Mouse (Mus musculus) G1E (cell line): ENCODE measurements at regions not wholly inside any gene's neighbourhood (a gene's known extent, or its start where the extent isn't known, plus 50 kb on each side); places are given as distances from the start of the nearest gene placed in this dataset.

Experiments used
- CTCF ChIP-seq: IDR thresholded peaks from 2 replicates; pipeline ENCODE4 v1.5.1; 2012; ENCODE audit warnings: low read depth, low read length, inconsistent platforms, mixed read lengths
- GATA1 ChIP-seq: IDR thresholded peaks from 2 replicates; pipeline ENCODE4 v1.6.1; 2012; ENCODE audit warnings: borderline replicate concordance, low read length, inconsistent platforms, mixed read lengths
- GATA2 ChIP-seq: IDR thresholded peaks from 2 replicates; pipeline ENCODE4 v1.6.1; 2012; ENCODE audit warnings: low read depth, low read length, inconsistent platforms, borderline replicate concordance
- POLR2AphosphoS5 ChIP-seq: IDR thresholded peaks from 2 replicates; pipeline ENCODE4 v1.6.1; 2012; ENCODE audit warnings: low read depth, low read length, inconsistent platforms; ENCODE audit not compliant: insufficient replicate concordance
- TAL1 ChIP-seq: conservative IDR thresholded peaks from 2 replicates; pipeline ENCODE4 v1.6.1; 2012; ENCODE audit warnings: low read depth, low read length, inconsistent platforms, mixed read lengths

DNA sequence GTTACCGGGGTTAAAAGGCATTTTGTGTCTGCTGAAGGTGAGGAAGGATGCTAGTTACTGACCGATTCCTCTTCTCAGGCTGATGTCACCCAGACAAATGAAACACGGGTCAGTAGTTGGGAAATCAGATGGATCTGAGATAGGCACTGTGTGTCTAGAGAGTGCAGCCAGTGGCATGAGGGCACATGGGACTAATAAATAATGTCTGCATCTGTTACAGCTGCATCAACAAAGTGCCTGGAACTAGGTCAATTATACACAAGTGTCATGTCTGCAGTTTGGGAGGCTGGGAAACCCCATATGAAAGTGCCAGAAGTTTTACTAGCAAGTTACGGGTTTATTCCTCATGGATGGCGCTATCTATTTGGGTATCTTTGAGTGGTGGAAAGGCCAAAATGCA lies 68.8 kb downstream of the Cxcl12 start:
- TF ChIP-seq CTCF (no peak), GATA1 (no peak), TAL1 (no peak), GATA2 (no peak), POLR2AphosphoS5 (no peak)
